Mouse (Mus musculus): Measurements from ENCODE around the gene Nos3. TPM values are rescaled to one million over a fixed set of nuclear protein-coding genes. Genes with fewer than 3 reads are reported as not detected.

Gene Nos3
- polyA plus RNA-seq (2014; fragmentation: Illumina TruSeq; extraction: RNeasy Lipid Tissue Mini Kit (QIAGEN cat#74804); ENCODE audit: low read depth, low replicate concordance): 0.35 TPM

DNA sequence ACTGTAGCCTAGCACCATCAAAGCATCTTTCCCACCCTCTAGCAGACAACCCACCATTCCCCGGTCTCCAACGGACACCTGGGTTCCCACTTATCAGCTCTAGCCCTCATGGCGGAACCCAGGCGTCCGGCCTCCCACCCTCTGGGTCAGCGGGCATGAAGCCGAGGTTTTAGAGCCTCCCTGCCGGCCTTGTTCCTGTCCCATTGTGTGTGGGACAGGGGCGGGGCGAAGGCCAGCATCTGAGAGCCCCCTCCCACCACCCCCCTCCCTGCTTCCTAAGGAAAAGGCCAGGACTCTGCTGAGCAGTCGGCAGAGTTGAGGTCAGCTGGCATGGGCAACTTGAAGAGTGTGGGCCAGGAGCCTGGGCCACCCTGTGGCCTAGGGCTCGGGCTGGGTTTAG, at the start of gene Nos3:
Gene Nos3, plus strand, starts transcription at position 303 of the 400 bp plus-strand sequence.

DNA sequence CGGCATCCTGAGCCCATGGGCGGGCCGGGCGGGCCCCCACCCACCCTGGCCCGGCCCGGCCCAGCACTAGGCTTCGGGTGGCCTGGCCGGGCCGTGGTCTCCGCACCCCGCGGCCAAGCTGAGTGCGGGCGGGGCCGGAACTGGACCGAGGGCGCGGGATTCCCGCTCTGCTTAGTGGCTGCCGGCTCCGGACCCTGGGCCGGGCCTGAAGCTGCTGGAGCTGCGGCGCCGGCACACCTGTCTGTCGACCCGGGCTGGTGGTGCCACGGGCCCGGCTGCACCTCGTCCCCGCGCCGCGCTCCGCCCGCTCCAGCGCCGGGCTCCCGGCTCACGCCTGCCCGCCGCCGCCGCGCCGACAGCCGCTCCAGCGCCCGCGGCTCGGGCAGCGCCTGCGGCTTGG, 13.3 kb upstream of the Nos3 start, which contains the start of gene Kcnh2:
Gene Kcnh2, minus strand, starts transcription at position 327 of the 400 bp plus-strand sequence.

DNA sequence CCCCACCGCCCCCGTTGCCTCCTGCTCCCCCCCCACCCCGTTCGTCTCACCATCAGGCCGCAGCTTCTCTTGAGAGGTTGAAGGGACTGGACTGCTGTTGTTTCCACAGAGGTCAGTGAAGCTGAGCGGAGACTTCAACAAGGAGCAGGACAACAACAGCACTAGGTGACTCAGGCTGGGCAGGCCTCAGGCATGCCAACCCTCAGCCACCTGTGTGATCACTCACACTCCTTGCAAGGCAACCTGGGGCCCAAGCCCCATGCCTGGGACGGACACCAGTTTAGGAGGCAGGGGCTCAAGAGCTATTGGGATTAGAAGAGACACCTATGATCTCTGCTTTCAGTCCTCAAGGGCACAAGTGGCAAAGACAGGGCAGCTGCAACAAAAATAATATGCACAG, 27.3 kb downstream of the Nos3 start, which contains the start of gene Atg9b:
Gene Atg9b, minus strand, starts transcription at position 280 of the 400 bp plus-strand sequence.

DNA sequence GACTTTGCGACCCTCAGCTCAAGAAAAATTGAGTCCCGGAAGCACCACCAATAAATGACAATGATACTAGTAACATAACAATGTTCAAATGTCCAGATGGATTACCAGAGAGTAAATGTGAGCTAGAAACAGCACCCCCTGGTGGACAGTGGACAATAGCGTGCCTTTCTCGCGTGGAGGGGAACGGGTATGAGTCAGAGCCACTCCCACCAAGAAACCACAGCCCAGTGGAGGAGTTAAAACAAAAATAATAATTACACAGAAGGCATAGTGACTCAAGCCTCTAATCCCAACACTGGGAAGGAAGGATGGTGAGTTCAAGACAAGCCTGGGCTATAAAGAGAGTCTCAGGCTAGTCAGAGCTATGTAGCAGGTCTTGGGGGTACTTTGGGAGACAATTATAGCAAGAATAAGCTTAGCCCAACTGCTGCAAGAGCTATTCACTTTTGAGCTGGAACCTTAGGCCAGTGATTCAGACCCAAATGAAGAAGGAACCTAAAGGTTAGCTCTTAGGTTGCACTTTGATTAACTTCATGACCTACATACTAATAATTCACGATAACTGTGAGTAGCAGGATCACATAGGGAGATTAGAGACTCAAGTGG, 28.9 kb downstream of the Nos3 start, which contains the start of gene Abcb8:
Gene Abcb8, plus strand, starts transcription at position 272 of the 606 bp plus-strand sequence.

GRCm38 (mm10) chr5:24413042-24413693, 48.6 kb downstream of the Nos3 start, which contains the start of gene Asic3:
TSS of gene Asic3 (plus strand) at chr5:24413392.

GRCm38 (mm10) chr5:24423129-24424003, 58.8 kb downstream of the Nos3 start, which contains the start of the genes Cdk5 and Slc4a2:
TSS of gene Cdk5 (minus strand) at chr5:24423530.
TSS of gene Slc4a2 (plus strand) at chr5:24423837.

Other genes with a start within 250 kb of the Nos3 start
- gene Nupl2, start 199.8 kb upstream of the Nos3 start, polyA plus RNA-seq (2014; fragmentation: Illumina TruSeq; extraction: RNeasy Lipid Tissue Mini Kit (QIAGEN cat#74804); ENCODE audit: low read depth, low replicate concordance): 7.4 TPM
- 0.35 TPM for gene Kcnh2, start 13.2 kb upstream of the Nos3 start, polyA plus RNA-seq (2014; fragmentation: Illumina TruSeq; extraction: RNeasy Lipid Tissue Mini Kit (QIAGEN cat#74804); ENCODE audit: low read depth, low replicate concordance)
- gene Atg9b, start 27.3 kb downstream of the Nos3 start, polyA plus RNA-seq (2014; fragmentation: Illumina TruSeq; extraction: RNeasy Lipid Tissue Mini Kit (QIAGEN cat#74804); ENCODE audit: low read depth, low replicate concordance): not detected
- 1.5 TPM for gene Abcb8, start 28.9 kb downstream of the Nos3 start, polyA plus RNA-seq (2014; fragmentation: Illumina TruSeq; extraction: RNeasy Lipid Tissue Mini Kit (QIAGEN cat#74804); ENCODE audit: low read depth, low replicate concordance)
- gene Asic3, start 48.6 kb downstream of the Nos3 start, polyA plus RNA-seq (2014; fragmentation: Illumina TruSeq; extraction: RNeasy Lipid Tissue Mini Kit (QIAGEN cat#74804); ENCODE audit: low read depth, low replicate concordance): not detected
- 12.3 TPM for gene Cdk5, start 58.7 kb downstream of the Nos3 start, polyA plus RNA-seq (2014; fragmentation: Illumina TruSeq; extraction: RNeasy Lipid Tissue Mini Kit (QIAGEN cat#74804); ENCODE audit: low read depth, low replicate concordance)
- 3.8 TPM for gene Slc4a2, start 59.0 kb downstream of the Nos3 start, polyA plus RNA-seq (2014; fragmentation: Illumina TruSeq; extraction: RNeasy Lipid Tissue Mini Kit (QIAGEN cat#74804); ENCODE audit: low read depth, low replicate concordance)
- 2.4 TPM for gene Fastk, start 80.5 kb downstream of the Nos3 start, polyA plus RNA-seq (2014; fragmentation: Illumina TruSeq; extraction: RNeasy Lipid Tissue Mini Kit (QIAGEN cat#74804); ENCODE audit: low read depth, low replicate concordance)
- 0.93 TPM for gene Tmub1, start 83.0 kb downstream of the Nos3 start, polyA plus RNA-seq (2014; fragmentation: Illumina TruSeq; extraction: RNeasy Lipid Tissue Mini Kit (QIAGEN cat#74804); ENCODE audit: low read depth, low replicate concordance)
- 4.7 TPM for gene Agap3, start 87.4 kb downstream of the Nos3 start, polyA plus RNA-seq (2014; fragmentation: Illumina TruSeq; extraction: RNeasy Lipid Tissue Mini Kit (QIAGEN cat#74804); ENCODE audit: low read depth, low replicate concordance)
- gene Gbx1, start 162.4 kb downstream of the Nos3 start, polyA plus RNA-seq (2014; fragmentation: Illumina TruSeq; extraction: RNeasy Lipid Tissue Mini Kit (QIAGEN cat#74804); ENCODE audit: low read depth, low replicate concordance): not detected
- gene Asb10, start 176.2 kb downstream of the Nos3 start, polyA plus RNA-seq (2014; fragmentation: Illumina TruSeq; extraction: RNeasy Lipid Tissue Mini Kit (QIAGEN cat#74804); ENCODE audit: low read depth, low replicate concordance): not detected
- not detected for gene 4931409K22Rik, start 192.0 kb downstream of the Nos3 start, polyA plus RNA-seq (2014; fragmentation: Illumina TruSeq; extraction: RNeasy Lipid Tissue Mini Kit (QIAGEN cat#74804); ENCODE audit: low read depth, low replicate concordance)
- 20.0 TPM for gene Abcf2, start 212.7 kb downstream of the Nos3 start, polyA plus RNA-seq (2014; fragmentation: Illumina TruSeq; extraction: RNeasy Lipid Tissue Mini Kit (QIAGEN cat#74804); ENCODE audit: low read depth, low replicate concordance)
- gene Chpf2, start 221.9 kb downstream of the Nos3 start, polyA plus RNA-seq (2014; fragmentation: Illumina TruSeq; extraction: RNeasy Lipid Tissue Mini Kit (QIAGEN cat#74804); ENCODE audit: low read depth, low replicate concordance): 2.4 TPM